Mouse (Mus musculus) heart, adult 9 months (tissue): ENCODE measurements at regions not wholly inside any gene's neighbourhood (a gene's known extent, or its start where the extent isn't known, plus 50 kb on each side); places are given as distances from the start of the nearest gene placed in this dataset.
A peak's percentile ranks its signal among the peaks of the same experiment; 100 is the strongest.
"Not testable (repeated sequence)": the region's sequence is repeated elsewhere in the genome, so short reads cannot be mapped to it uniquely, and the experiment has no call there.

ENCODE experiments used
- DNase-seq, 2 experiments: peaks; one replicate each; pipeline ENCODE4 v3.0.0; 2022; ENCODE audit warnings: low spot score in 2 of 2

DNA sequence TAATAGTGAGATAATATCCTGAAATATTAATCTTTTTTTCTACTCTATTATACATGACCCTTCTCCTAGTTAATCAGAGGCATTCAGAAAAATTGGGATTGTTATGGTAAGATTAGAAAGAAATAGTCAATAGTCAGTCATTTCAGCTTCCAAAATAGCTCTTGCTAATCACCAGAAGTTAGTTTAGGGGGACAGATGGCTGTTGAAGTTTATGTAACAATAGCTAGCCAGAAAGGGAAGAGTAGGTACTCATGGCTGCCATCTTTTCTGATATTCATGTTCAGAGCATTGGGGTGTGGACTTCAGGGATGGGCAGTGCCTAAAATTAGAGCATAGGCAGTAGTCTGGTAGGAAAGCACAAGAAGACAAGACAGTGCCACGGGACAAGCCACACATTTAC, 306.8 kb upstream of the Ercc4 start:
- DNase-seq = no peak

DNA sequence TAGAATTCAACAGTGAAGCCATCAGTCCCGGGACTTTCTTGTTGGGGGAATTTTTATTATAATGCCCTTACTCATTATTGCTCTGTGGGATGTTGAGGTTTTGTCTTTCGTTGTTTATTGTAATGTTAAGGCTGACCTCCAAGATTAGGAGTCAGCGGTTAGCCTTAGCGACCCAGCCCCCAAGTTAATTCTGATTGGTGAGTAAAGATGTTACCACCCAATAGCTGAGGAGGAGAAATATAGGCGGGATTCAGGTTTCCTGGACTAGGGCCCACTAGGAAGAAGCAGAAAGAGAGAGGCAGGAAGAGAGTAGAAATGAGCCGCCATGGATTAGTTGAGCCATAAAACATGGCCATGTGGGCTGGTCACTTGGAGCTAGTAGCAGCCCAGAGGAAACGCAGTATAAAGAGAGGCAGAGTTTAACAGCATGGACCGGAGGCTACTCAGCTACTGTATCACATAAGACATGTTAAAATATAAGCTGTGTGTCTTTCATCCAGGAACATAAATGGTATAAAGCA, 302.1 kb upstream of the Ercc4 start:
- no peak for DNase-seq

DNA sequence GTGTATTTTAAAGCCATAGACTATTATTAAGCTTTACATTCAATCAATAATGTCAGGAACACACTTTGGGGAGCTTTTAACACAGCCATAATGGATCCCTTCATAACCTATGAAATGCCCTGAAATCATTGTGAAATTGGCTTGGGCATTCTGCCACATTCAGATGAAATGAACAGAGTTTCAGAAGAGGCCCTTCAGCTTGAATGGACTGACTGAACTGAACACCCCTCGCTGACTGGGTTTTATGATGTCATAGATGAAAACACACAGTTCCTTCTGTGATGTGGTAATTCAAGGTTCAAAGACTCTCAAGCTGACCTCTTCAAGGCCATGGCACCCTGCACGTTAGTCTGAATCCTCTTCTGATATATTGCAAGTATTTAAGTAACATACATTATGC, 298.4 kb upstream of the Ercc4 start:
- no peak for DNase-seq

DNA sequence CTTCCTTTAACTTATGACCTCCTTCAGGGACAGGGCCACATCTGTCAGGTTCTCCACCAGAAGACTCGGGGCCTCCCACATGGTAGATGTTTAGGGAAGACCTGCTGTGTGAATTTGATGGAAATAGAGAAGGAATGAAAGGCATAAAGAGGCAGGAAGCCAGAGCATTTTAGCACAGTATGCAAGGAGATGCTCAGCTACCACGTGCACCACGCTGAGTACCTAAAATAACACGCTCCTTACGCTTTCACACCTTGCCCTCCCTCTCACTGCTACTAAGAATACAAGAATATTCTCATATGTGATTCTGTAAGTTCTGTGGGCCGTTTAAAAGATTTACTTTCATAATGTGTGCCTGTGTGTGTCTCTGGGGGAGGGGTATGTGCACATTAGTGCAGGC, 284.8 kb upstream of the Ercc4 start:
- DNase-seq = no peak

DNA sequence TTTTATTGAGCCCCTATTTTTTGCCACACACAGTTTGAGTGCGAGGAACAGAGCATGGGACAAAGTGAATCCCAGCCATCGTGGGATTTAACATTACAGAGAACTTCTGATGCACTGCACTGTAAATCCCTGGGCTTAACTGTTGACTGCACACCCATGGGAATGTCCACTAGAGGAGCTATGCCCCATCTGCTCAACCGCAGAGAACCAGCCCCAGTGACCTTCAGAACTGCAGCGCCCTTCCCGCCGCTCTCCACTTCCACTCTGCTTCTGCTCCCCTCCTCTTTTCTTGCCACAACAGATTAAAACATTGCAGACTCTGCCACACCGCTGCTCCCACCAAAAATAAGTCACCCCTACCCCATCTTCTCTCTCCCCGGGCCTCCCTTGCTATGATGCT, 283.3 kb upstream of the Ercc4 start:
- DNase-seq = no peak

DNA sequence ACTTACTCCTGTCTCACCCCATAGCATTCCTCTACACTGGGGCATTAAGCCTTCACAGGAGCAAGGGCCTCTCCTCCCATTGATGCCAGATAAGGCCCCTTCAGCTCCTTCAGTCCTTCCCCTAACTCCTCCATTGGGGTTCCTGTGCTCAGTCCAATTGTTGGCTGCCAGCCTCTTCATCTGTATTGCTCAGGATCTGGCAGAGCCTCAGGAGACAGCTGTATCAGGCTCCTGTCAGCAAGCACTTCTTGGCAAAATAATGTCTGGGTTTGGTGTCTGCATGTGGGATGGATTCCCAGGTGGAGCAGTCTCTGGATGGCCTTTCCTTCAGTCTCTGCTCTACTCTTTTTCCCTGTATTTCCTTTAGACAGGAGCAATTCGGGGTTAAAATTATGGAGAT, 278.2 kb upstream of the Ercc4 start:
- not testable (repeated sequence) for DNase-seq

DNA sequence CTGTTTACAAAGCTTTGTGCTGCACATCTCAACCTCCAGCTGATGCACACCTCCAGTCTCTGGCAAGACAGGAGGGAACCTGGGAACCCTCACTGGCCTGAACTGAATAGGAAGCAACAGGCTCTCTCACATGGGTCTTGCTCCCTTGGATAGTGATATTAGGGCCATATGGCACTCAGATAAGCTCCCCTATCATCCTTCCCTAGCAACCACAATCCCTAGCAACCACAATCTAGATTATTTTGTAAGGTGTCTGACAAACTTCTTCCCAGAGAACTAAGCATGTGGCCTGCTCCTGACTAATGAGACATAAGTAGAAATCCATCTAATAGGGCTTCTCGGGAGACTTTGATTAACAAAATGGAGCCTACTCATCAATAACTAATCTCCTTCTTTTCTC, 253.1 kb upstream of the Ercc4 start:
- no peak for DNase-seq

DNA sequence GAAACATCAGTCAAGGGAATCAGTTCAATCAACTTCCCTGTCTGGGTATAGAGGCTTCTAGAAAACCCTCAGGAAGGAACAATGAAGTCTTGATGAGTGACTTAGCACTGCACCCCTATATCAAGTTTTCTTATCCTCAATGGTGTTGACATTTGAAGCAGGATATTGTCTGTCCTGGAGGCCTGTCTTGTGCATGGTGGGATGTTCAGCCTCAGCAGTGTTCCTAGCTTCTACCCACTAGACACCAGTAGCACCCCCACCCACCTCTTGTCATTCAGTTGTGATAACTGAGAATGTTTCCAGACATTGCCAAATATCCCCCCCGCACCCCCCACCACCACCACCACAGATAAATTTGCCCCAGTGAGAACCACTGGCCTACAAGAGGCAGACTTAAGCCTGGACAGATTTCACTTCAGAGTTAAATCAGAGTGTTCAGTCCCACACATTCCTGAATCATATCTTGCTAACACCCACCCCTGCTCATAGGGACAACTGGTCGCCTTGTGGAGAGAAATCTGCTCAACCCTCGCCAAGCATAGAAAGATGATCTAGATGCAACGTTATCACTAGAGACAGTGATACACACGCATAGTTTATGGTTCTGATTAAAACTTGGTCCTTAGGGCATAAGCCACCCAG, 249.6 kb upstream of the Ercc4 start:
- no peak for DNase-seq

DNA sequence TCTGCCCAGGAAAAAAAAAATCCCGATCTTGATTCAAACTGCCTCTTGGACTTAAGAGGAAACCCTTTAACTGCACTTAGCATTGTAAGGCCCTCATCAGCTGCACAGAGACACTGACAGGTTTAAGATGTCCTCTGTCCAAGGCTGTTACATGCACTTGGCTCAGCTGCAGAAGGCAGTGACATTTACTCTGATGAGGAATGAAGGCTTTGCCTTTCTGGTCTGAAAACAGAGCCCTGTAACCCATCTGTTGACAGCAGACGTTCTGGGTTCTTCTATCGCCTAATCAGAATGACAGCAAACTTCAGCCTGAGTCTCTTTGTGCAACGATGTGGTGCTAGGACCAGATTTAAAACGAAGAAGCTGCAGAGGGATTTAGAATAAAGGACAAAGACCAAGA, 246.9 kb upstream of the Ercc4 start:
- no peak for DNase-seq

DNA sequence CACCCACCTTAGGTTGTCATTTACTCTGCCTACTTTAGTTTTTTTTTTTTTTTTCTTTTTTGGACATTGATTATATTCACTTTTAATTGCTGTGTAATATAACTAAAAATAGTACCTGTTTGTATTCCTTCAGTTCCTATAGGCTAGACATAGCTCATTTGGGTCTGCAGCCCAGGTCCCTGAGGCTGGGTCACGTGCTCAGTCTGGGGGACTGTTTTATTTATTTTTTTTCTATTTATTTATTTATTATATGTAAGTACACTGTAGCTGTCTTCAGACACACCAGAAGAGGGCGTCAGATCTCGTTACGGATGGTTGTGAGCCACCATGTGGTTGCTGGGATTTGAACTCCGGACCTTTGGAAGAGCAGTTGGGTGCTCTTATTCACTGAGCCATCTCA, 231.2 kb upstream of the Ercc4 start:
- not testable (repeated sequence) for DNase-seq

DNA sequence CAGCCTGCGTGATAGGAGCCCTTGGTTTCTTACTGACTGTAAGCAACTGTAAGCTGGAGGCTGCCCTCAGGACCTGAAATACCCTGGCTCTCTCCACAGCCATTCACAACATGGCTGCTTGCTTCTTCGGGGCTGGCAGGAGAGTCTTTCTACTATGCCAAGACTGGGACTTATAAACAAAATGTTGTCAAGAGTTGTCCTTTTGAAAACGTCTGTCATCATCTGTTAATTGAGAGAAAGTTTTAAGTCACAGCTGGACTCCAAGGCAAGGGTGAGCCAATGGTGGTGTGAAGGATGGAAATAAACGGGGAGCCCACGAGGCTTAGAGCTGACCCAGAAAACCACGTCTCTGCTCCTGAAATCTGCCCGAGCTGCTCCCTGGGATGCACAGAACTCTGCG, 229.5 kb upstream of the Ercc4 start:
- DNase-seq = no peak

DNA sequence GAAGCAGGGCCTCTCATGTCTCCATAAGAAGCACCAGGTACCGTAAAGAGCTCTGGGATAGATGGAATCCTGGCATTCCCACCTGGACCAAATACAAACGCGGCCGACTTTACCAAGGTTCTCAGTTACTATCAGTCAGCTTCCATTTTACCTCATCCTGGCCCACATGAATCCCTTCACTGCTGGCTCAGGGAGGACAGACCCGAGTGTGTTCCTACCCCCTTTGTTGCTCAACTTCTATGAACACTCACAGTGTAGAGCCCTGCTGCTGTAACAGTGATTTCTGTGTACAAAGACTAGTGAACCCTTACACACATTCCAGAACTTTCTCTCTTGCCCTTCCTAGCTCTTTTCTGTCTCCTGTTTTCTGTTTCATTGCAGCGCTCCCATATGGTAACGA, 229.0 kb upstream of the Ercc4 start:
- no peak for DNase-seq

DNA sequence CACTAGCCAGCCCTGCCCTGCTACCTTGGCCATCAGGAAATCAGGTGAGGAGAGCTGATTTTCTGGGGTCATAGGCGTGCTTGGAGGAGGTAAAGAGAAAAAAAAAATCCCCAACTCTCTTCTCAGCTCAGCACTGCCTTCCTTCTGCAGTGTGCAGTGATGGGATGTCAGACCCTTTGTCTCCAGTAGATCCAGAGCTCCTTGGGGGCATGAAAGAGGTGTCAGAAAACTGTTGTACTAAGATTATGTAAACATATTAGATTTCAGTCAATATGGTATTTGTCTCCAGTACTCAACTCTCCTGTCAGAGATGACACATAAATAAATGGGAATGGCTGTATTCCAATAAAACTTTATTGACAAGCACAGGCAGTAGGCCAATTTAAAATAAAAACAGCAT, 226.8 kb upstream of the Ercc4 start:
- DNase-seq = no peak

DNA sequence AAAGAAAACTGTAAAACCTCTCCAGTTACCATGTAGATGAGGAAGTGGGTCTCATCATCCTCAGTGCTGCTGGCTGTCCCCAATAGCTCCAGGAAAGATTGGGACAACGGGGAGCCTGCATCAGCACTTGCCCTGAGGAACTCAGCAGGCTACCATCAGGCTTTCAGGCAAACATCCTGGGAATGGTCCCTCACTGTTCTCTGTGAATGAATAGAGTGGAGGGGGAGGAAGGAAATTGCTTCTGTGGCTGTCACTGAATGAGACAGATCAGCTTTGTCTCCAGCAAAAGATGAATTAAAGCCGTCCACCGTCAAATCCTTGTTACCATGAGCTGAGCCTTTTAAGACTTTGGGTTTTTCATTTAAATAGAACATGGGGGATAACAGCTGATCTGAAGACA, 224.9 kb upstream of the Ercc4 start:
- no peak for DNase-seq

DNA sequence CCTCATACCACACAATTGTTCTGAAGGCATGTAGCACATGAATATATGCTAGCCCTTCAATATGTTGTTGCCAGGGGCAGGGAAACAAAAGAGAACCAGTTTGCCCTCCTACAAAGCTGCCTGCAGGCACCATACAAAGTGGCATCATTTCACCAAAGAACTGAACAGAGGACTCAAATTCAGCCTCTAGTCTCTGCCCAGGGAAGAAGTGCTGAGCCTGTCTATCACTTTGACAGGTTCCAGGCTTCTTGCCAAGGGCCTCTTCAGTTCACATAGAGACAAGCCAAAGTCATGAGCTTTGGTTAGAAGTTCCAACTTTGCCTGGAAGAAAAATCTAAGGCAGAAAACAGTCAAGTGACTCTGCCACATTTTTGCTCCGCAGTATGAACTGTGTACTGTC, 223.4 kb upstream of the Ercc4 start:
- DNase-seq = peak; percentile 4 to 7

DNA sequence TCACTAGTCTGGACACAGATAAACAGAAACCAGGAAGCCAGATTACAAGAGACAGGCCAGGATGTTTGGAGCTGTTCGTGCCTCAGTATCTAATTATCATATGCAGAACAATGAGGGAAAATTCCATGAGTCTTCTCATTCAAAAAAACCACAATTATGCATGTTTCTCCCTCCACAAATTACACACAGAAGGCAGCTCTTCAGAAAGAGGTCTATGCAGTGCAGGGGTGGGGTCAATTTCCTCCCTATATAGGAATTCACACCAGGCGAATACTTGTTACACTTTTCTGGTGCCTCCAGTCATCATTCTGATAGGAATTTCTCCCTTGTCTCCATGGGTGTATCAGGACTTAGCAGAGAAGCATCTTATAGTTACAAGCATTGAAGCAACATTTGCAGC, 222.1 kb upstream of the Ercc4 start:
- no peak for DNase-seq

DNA sequence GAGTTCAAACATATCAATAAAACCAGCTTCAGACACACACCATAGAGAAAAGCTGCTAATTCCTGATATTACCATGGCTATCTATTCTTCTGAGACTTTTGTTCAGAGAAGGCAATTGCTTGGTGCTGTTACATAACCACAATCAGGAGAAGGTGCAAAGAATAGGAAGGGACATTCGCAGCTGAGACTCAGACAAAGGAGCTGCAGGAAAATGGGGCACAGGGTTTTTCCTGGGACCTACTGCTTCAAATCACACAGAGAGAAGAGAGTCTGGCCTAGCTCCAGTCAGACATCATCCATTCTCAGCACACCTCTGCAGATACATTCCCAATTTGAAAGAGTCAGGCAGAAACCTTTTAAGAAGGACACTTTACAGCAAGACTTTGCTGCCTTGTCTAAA, 219.4 kb upstream of the Ercc4 start:
- DNase-seq = no peak

DNA sequence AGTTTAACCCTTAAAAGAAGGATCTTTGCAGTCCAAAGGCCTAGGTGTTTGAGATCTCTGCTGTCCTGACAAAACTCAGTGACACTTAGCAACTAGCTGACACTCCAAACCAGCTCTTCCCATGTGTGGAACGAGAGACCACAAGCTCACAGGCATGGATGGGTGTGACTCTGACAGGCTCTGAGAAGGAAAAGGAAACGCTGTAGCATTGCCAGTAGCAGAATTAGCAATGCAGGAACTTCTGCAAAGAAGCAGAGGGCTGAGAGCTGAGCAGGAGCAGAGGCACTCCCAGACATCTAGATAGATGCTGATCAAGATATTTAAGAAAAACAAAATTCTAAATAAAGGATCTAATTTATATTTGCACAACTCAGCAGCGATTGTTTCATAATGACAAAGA, 218.9 kb upstream of the Ercc4 start:
- no peak for DNase-seq

DNA sequence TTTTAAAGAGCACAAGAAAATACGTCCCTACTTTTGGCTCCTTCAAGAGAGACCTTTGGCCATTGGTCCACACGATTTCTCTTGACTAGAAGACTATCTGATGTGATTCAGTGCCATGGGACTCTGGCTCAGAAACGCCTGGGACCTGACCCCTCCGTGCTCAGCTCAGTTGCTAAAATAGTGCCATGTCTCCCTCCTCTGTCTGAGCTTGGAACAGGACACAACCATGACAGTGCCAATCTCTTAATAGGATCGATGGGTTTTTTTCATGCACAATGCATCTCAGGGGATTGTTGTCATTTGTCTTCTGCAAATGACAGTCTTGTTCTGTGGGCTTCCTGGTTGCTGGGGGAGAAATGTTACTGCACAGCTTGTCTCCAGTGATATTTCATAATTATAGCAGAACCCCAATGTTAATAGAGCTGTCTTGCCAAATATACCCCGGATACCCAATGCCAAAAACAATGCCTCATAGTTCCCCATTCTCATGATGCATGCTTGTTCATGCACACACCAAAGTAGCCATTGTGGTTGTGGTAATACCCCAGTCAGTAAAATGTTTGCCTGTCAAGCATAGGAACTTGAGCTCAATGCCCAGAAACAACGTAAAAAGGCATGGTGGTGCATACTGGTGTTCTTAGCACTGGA, 216.7 kb upstream of the Ercc4 start:
- DNase-seq = no peak

DNA sequence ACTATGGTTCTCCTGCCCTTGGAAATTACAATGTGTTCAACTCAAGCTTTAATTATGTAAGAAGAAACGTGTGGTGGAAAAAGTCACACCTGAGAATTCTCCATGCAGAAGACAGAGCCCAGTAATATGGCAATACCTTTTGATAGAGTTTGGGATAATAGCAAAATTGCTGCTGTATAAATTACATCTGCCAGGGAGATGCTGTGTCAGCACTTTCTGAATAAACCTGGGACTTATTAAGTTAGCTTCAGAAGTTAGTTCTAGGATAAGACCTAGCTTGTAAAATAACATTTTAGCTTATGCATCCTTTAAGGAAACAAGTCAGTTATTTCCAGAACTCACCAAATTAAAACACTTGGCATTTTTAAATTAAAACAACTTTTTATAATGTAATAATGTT, 212.2 kb upstream of the Ercc4 start:
- DNase-seq = no peak

DNA sequence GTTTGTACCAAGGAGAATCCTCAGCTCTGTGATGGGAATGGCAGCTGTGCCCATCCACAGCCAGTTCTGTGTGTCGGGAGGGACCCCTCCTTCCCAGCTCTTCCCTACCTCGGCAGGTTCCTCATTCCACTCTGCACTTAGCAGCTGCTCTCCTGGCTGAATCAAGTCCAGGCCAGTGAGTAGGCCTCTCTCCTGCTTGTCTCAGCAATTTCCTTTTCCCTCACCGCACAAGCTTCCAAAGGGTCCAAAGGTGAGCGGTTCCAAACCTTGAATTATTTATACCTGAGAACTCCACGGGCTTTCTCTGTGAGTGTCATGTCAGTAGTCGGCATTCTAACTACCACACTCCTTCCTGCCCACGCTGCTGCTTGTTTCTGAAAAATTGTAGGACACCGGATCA, 208.8 kb upstream of the Ercc4 start:
- no peak for DNase-seq

DNA sequence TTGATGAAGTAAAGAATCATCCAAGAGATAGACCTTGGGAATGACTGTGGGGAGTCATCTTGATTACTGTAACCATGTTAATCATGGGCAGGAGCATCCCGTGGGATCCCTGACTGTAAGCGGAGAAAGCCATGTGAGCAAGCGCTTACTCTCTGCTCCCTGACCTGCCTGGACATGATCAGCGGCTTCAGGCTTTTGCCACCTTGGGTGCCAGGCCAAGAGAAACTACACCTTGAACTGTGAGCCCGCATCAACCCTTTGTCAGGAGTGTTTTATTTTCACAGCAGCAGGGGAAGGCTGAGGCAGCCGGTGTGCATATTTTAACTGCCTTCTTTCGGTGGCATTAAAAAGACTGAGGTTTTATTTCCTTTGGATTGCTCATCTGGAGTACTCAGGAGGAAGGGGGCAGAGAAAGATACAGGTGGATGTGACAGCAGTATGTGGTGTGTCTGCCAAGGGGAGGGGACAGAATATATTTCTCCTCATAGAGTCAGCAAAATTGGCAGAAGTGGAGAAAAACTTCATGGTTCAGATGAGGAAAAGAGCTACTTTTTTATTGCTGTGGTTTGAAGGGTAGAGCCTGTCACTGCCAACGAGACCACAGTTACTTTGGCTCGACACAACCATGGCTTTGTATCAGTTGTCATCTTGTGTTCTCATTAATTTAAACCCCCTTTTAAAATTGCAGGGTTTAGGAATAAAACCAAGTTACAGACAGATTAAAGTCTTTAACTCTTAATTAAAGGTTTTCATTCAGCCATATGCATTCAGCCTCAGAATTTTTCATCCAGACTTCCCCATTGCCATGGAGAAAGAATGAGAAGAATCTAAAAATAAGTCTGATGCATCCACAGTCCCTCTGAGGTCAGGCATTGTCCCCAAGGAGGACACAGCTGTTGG, 208.1 kb upstream of the Ercc4 start:
- peak in 1 of 2 experiments; percentile 8 for DNase-seq

DNA sequence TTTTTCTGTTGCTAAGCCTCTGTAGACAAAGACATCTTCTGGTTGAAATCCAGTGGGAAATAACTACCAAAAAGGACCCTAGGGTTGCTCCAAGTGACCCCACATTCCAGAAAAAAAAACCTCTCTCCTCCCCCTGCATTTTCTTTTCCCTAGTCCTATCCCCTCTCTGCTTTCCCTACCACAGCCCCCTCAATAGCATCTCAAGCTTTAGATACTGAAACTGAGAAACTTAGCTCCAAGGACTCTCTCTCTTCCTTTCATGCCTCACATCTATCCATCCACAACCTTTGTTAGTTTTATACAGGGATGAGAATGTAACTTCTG, 207.5 kb upstream of the Ercc4 start:
- DNase-seq = peak in 1 of 2 experiments; percentile 20
